Mouse (Mus musculus): Measurements from ENCODE around the gene Pigl. TPM values are rescaled to one million over a fixed set of nuclear protein-coding genes. Genes with fewer than 3 reads are reported as not detected.
"Not testable (repeated sequence)": the region's sequence is repeated elsewhere in the genome, so short reads cannot be mapped to it uniquely, and the experiment has no call there.

Pigl gene
- total RNA-seq, 2 experiments from 2014 or later = 6.4 to 6.8 TPM

DNA sequence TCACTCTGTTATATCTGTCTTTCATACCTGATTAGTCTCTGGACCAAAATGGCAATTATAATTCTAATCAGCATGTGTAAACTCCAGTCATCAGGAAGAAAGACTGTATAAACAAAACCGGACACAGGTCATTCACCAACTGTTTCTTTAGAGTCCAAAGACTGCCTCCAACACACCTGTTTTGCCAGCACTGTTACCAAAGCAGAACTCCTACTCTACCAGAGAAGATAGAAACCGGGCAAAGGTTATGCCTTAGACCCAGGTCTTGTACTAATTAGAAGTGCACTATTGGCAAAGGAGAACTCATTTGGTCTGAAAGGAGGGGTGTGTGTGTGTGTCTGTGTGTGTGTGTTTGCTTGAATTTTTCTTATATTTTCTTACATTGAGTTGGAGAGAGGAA, 42.3 kb downstream of the Pigl start:
- Histone ChIP-seq H3K4me3 (no peak overlapping the region), H3K27ac (no peak overlapping the region)
- intact Hi-C loops (cut with DNase I) = no loop called here
- TF ChIP-seq CTCF (IDR thresholded peaks at IDR 0.05) = no peak
- no peak for DNase-seq (ENCODE audit: extremely low spot score in 1 of 2, low spot score in 2 of 2)

DNA sequence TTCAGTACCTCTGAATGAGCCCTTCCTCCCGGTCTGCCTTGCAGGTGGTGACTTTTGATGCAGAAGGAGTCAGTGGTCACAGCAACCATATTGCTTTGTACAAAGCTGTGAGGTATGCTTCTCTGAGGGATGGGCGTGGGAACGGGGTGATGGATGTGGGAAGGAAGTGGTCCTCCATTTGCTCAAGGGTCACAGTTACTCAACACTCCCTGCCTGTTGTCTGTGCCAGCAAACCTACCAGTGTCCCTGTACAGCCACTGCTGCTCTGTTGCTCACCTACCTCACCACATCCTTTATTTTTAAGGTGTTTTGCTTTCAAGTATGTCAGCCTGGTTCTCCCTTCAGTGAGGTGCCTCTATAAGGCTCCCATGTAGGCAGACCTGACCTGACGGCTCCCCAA, 49.4 kb downstream of the Pigl start:
- no peak for TF ChIP-seq CTCF (IDR thresholded peaks at IDR 0.05)
- H3K4me3 ChIP-seq = no peak overlapping the region
- intact Hi-C loops (cut with DNase I) = no loop called here
- no peak overlapping the region for H3K27ac ChIP-seq
- no peak for DNase-seq (ENCODE audit: extremely low spot score in 1 of 2, low spot score in 2 of 2)

DNA sequence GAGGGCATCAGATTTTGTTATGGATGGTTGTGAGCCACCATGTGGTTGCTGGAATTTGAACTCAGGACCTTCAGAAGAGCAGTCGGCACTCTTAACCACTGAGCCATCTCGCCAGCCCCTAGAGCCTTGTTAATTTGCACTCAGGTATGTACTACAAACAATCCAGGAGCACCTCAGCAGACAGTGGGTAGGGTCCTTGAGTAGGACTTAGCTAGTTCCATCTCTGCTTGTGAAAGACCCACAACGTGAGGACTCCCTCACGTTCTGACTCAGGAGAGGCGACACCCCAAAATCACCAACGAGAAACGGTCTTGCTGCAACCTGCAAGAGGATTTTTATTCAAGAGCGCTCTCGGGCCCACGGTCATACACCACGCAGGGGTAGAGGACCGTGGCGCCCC, 50.1 kb downstream of the Pigl start:
- H3K27ac ChIP-seq; intact Hi-C loops (cut with DNase I); H3K4me3 ChIP-seq; DNase-seq (ENCODE audit: extremely low spot score in 1 of 2, low spot score in 2 of 2): not testable (repeated sequence)

DNA sequence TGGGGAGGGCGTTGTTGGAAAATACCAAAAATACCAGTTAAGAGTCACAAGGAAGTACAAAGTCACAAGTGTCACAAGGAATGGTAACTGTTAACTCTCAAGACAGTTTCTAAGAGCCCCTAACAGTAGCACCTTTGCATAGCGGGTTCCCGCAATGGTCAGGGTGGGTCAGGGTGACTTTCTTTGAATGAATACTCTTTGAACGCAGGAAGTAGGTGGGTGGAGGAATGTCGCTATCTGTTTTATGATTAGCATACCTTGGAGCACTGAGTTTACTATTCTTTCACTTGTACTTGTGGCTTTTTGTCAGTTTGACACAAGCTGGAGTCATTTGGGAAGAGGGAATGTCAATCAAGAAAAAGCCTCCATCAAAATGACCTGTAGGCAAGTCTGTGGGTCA, 50.6 kb downstream of the Pigl start:
- intact Hi-C loops (cut with DNase I); H3K4me3 ChIP-seq; H3K27ac ChIP-seq; DNase-seq (ENCODE audit: extremely low spot score in 1 of 2, low spot score in 2 of 2): not testable (repeated sequence)

DNA sequence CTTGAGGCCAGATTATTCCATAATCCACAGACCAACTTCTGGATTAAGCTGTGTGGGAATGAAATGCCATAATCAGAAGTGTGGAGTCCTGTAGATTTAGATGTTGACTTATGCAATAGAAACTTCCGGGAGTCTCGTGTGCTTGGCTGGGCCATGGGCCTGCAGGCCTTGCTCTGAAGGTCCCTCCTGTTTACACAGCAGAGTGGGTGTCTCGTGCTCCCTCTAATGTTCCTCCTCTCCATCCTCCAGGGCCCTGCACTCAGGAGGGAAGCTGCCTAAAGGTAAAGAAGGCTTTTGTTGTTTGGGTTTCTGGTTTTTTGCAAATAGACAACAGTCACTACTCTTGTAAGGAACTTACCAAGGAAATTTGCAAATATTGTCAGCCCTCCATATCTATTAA, 51.3 kb downstream of the Pigl start:
- Histone ChIP-seq H3K27ac (no peak overlapping the region), H3K4me3 (no peak overlapping the region)
- TF ChIP-seq CTCF (IDR thresholded peaks at IDR 0.05) = no peak
- intact Hi-C loops (cut with DNase I) = no loop called here
- DNase-seq (ENCODE audit: extremely low spot score in 1 of 2, low spot score in 2 of 2) = no peak

DNA sequence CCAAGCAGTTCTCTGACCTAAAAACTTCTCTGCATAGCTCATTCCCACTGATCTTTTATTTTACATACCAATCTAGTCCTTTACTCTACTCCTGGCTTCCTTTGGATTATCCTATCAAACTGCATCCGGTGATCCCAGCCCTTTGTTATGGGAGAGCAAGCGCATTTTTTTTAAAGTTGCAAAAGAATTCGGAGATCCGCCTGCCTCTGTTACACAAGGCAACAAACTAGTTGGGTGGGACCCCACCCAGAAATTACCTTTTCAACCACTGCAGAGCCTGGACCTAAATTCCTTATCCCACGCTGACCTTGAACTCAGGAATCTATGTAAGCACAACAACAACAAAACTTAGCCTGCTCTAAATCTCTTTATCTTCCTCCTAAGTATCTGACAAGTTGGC, 52.7 kb downstream of the Pigl start:
- intact Hi-C loops (cut with DNase I) = no loop called here
- no peak for TF ChIP-seq CTCF (IDR thresholded peaks at IDR 0.05)
- no peak for DNase-seq (ENCODE audit: extremely low spot score in 1 of 2, low spot score in 2 of 2)
- Histone ChIP-seq H3K27ac (no peak overlapping the region), H3K4me3 (no peak overlapping the region)

DNA sequence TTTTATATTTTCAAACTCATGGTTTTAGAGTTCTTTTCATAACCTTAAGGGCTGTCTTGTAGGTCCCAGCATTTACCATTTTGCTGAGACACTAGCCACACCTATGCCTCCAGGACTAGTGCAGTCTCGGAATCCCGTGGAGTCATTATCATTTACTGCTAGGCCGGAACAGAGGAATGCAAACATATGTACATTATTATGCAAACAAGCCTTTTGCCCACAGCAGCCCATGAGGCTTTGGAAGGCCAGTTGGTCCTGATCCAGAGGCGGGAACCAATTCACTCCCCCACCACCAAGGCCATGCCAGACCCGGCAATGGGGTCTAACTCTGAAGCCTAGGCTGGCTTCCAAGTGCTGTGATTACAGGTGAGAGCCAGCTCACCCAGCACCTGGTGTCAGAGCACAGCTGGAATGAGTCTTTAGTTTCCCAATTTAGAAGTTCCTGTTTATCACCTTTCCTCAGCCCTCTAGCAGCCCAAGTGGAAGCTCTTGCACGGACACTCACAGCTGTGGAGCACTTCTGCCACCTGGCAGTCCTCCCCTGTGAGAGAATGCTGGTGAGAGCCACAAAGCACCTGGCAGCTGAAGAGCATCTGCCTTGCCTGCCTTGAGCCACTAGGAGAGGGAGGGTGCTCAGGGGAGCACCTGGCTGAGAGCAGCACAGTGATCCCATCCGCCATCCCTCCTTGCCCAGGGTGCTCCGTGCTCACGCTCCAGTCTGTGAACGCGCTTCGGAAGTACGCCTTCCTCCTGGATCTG, 53.4 kb downstream of the Pigl start:
- Histone ChIP-seq H3K4me3 (no peak overlapping the region), H3K27ac (no peak overlapping the region)
- TF ChIP-seq CTCF (IDR thresholded peaks at IDR 0.05) = no peak
- intact Hi-C loops (cut with DNase I) = no loop called here
- no peak for DNase-seq (ENCODE audit: extremely low spot score in 1 of 2, low spot score in 2 of 2)

DNA sequence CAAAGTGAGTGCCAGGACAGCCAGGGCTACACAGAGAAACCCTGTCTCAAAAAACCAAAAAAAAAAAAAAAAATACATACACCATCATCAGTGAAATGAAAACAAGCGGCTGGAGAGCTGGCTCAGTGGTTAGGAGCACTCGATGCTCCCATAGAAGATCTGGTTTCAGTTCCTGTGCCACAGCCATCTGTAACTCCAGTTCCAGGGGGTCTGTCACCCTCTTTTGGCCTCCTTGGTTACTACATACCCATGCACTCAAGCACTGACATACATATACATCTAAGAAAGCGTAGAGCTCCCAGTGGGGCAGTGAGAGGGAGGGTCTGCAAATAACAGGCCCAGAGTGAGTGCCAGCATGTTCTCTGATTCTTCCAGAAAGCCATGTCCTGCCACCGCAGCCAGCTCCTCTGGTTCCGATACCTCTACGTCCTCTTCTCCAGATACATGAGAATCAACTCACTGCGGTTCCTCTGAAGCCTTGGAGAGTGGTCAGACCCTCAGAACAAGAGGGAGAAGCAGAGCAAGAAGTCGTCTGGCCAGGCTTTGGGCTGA, 54.3 kb downstream of the Pigl start:
- no peak for TF ChIP-seq CTCF (IDR thresholded peaks at IDR 0.05)
- no peak for DNase-seq (ENCODE audit: extremely low spot score in 1 of 2, low spot score in 2 of 2)
- H3K4me3 ChIP-seq = no peak overlapping the region
- intact Hi-C loops (cut with DNase I) = no loop called here
- H3K27ac ChIP-seq = no peak overlapping the region

DNA sequence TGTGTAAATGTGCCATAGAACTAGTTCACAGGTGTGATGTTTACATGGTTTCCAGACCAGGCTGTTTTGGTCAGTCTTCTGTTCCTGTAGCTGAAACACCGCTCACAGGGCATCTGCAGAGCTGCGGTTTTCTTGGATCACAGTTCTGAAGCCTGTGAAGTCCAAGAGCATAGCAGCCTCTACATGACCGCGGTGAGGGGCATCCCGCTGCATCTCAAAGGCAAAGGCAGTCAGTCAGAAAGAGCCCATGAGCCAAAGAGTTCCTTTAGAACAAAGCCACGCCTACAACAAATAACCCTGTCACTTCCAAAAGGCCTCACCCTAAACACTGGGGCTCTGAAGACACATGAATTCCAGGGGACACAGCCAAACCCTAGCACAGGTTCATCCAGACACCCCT, 55.1 kb downstream of the Pigl start:
- DNase-seq (ENCODE audit: extremely low spot score in 1 of 2, low spot score in 2 of 2) = no peak
- no peak overlapping the region for H3K4me3 ChIP-seq
- intact Hi-C loops (cut with DNase I) = no loop called here
- no peak overlapping the region for H3K27ac ChIP-seq
- TF ChIP-seq CTCF (IDR thresholded peaks at IDR 0.05) = no peak

DNA sequence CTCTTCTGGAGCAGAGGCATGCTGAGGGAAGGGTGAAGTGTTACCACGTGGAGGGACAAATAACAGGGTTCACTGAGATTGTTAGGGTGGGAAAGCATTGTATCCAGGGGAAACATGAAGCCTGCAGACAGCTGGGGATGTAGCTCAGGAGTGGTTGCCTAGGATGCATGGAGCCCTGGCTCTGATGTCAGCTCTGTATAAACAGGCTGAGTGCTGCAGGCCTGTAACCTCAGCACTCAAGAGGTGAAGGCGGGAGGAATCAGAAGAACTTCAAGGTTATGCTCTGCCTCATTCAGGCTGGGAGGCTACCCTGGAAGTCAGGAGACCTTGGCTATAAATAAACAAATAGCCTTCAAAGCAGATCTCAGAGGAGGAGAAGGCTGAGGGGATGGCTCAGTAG, 60.7 kb downstream of the Pigl start:
- DNase-seq (ENCODE audit: extremely low spot score in 1 of 2, low spot score in 2 of 2) = no peak
- intact Hi-C loops (cut with DNase I) = no loop called here
- Histone ChIP-seq H3K4me3 (no peak overlapping the region), H3K27ac (no peak overlapping the region)
- TF ChIP-seq CTCF (IDR thresholded peaks at IDR 0.05) = no peak

DNA sequence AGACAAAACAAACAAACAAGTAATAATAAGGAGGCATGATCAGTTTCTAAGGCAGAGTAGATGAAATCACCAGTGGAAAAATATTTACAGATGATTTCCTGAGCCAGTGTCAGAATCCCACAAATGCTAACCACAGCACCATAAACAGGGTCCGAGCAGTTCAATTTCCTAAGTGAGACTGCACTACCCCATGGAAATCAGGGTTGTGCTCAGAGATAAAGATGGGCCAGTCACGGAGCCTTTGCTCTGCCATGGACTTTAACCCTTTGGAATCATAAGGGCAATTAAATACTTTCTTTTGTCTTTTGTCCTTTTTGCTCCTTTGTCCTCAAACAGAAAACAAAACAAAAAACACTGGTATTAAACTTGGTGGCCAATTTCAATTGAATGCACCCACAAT, 64.0 kb downstream of the Pigl start:
- intact Hi-C loops (cut with DNase I) = no loop called here
- Histone ChIP-seq H3K4me3 (no peak overlapping the region), H3K27ac (no peak overlapping the region)
- TF ChIP-seq CTCF (IDR thresholded peaks at IDR 0.05) = no peak
- DNase-seq (ENCODE audit: extremely low spot score in 1 of 2, low spot score in 2 of 2) = no peak

DNA sequence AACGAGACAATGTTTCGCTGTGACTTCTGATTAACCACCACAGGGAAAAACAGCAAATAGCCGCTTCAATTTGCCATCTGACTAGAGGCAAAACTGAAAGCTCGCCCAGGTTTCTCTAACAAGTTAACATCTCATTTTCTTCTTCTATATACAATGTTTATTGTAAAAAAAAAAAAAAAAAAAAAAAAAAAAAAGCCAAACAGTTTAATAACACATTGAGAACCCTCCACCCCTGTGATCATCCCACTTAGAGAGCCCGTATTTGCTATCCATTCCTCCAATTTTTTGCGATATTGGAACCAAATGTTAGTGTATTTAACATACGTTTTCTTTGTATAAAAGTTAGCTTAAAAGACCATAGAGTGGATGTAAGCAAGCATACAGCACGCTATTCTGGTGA, 78.8 kb downstream of the Pigl start:
- no peak overlapping the region; the same call in 1 of the 2 replicates for H3K4me3 ChIP-seq

DNA sequence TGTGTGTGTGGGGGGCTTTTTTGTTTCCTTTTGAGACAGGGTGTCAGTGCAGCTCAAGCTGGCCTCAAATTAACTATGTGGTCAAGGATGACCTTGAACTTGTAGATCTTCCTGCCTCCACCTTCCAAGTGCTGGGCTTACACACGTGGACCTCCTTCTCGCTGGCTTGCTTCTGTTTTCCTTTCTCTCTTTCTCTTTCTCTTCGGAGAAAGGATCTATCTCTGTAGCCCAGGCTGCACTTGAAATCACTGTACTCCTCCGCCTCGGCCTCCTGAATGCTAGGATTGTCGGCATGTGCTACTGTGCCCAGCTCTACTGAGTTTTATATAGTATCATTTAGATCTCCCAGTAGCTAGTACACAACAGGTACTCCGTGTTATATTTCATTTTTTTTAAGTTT, 79.3 kb downstream of the Pigl start:
- no peak for DNase-seq (ENCODE audit: extremely low spot score in 1 of 2, low spot score in 2 of 2)
- intact Hi-C loops (cut with DNase I) = loop anchor here (5.0 kb wide), 1 partner anchor 80 kb away; the partner anchor contains the start of genes Ncor1 and Pigl
- Histone ChIP-seq H3K27ac (no peak overlapping the region), H3K4me3 (peak overlapping the region; percentile 77)
- no peak for TF ChIP-seq CTCF (IDR thresholded peaks at IDR 0.05)

More for the DNA sequence above, 78.8 kb downstream of the Pigl start:
- TF ChIP-seq CTCF (IDR thresholded peaks at IDR 0.05) = no peak
- no peak overlapping the region for H3K27ac ChIP-seq
- intact Hi-C loops (cut with DNase I) = loop anchor here (5.0 kb wide), 1 partner anchor 80 kb away; the partner anchor contains the start of genes Ncor1 and Pigl
- no peak for DNase-seq (ENCODE audit: extremely low spot score in 1 of 2, low spot score in 2 of 2)
